Mouse (Mus musculus) cerebellum, adult 2 months (tissue): ENCODE measurements around the gene Lyg1.

Experiments
- CTCF ChIP-seq: fragments of 200-500 bp; IDR thresholded peaks from 2 replicates; pipeline ENCODE4 v1.5.1; 2011; ENCODE audit warnings: low read depth, mild to moderate bottlenecking, control low read depth, low read length, moderate library complexity, borderline replicate concordance; ENCODE audit not compliant: insufficient read depth
- POLR2A ChIP-seq: fragments of 200-500 bp; IDR thresholded peaks from 2 replicates; pipeline ENCODE4 v1.6.1; 2011; ENCODE audit warnings: low read length, control low read depth, borderline replicate concordance; ENCODE audit not compliant: insufficient read depth

- TF ChIP-seq CTCF, result no peak
- no peak for TF ChIP-seq POLR2A
Observed at GRCm38 (mm10) chr1:38006741-38007140, 49.2 kb upstream of the Lyg1 start.
